Mouse (Mus musculus) testis, adult 2 months (tissue): Measurements from ENCODE around the gene Srms. TPM values are rescaled to one million over a fixed set of nuclear protein-coding genes. Genes with fewer than 3 reads are reported as not detected.

ENCODE experiments used
- H3K27ac ChIP-seq: fragments of 200-500 bp; 2 replicates; pipeline ENCODE4 v1.5.1; 2012; ENCODE audit warnings: low read depth, low read length; ENCODE audit not compliant: control insufficient read depth, insufficient read depth
- H3K27me3 ChIP-seq: fragments of 200-500 bp; 2 replicates; pipeline ENCODE4 v1.6.1; 2012; ENCODE audit warnings: mild to moderate bottlenecking, low read length, moderate library complexity; ENCODE audit not compliant: control insufficient read depth, insufficient read depth
- H3K36me3 ChIP-seq: fragments of 200-500 bp; 2 replicates; pipeline ENCODE4 v1.6.1; 2012; ENCODE audit warnings: mild to moderate bottlenecking, low read length; ENCODE audit not compliant: control insufficient read depth, insufficient read depth
- H3K4me1 ChIP-seq: fragments of 200-500 bp; 2 replicates; pipeline ENCODE4 v1.6.1; 2012; ENCODE audit warnings: low read length; ENCODE audit not compliant: control insufficient read depth, insufficient read depth
- H3K4me3 ChIP-seq: fragments of 200-500 bp; 2 replicates; pipeline ENCODE4 v1.5.1; 2012; ENCODE audit warnings: low read depth, mild to moderate bottlenecking, low read length, moderate library complexity, mixed read lengths; ENCODE audit not compliant: control insufficient read depth
- CTCF ChIP-seq: fragments of 200-500 bp; IDR thresholded peaks from 2 replicates; pipeline ENCODE4 v1.5.1; 2012; ENCODE audit warnings: low read depth, mild to moderate bottlenecking, inconsistent platforms, low read length, moderate library complexity; ENCODE audit not compliant: control insufficient read depth, insufficient read depth, insufficient replicate concordance
- POLR2A ChIP-seq: fragments of 200-500 bp; IDR thresholded peaks from 2 replicates; pipeline ENCODE4 v1.6.1; 2012; ENCODE audit warnings: low read depth, mild to moderate bottlenecking, inconsistent platforms, low read length, moderate library complexity; ENCODE audit not compliant: control insufficient read depth
- polyA plus RNA-seq: library from polyadenylated mRNA; depleted of rRNA; stranded (reverse); fragments of >200 nt; gene quantifications from 2 replicates; pipeline ENCODE4 v1.2.3, GENCODE M21; 2012

Gene Srms
- polyA plus RNA-seq, 1 experiment = 1.4 TPM

- TF ChIP-seq POLR2A = peak; percentile 91; the same call in 1 of the 2 replicates
- no peak for TF ChIP-seq CTCF
- Histone ChIP-seq H3K4me1 (peaks cover 5% of the 10 kb centered on the region), H3K4me3 (peak within 1 kb of the TSS; percentile 91), H3K36me3 (no peaks in the 10 kb centered on the region; the same call in 1 of the 2 replicates), H3K27ac (peak within 1 kb of the TSS; percentile 96), H3K27me3 (no peaks in the 10 kb centered on the region)
Measured at GRCm38 (mm10) chr2:181219538-181220216, 6.7 kb upstream of the Srms start, which contains the start of gene Fndc11. Fndc11 (plus strand) TSS chr2:181220013.

- peaks cover 5% of the 10 kb centered on the region for H3K4me1 ChIP-seq
- no peaks in the 10 kb centered on the region for H3K27me3 ChIP-seq
- H3K4me3 ChIP-seq = peak overlapping the region; percentile 91
- TF ChIP-seq CTCF (no peak), POLR2A (no peak)
- no peaks in the 10 kb centered on the region; the same call in 1 of the 2 replicates for H3K36me3 ChIP-seq
- peak overlapping the region; percentile 96 for H3K27ac ChIP-seq
Measured at GRCm38 (mm10) chr2:181218881-181219485, 6.0 kb upstream of the Srms start.

GRCm38 (mm10) chr2:181216037-181216436 is 3.1 kb upstream of the Srms start:
- TF ChIP-seq POLR2A = no peak
- TF ChIP-seq CTCF = no peak
- no peak overlapping the region; the same call in 1 of the 2 replicates for H3K4me3 ChIP-seq
- no peaks in the 10 kb centered on the region for H3K27me3 ChIP-seq

GRCm38 (mm10) chr2:181212389-181213020 is 480 bp downstream of the Srms start:
- TF ChIP-seq POLR2A (no peak), CTCF (no peak)
- Histone ChIP-seq H3K27ac (peak overlapping the region; percentile 44), H3K4me3 (peak overlapping the region; percentile 86), H3K4me1 (peaks cover 17% of the 10 kb centered on the region), H3K36me3 (no peaks in the 10 kb centered on the region), H3K27me3 (no peaks in the 10 kb centered on the region)

More at GRCm38 (mm10) chr2:181216037-181216436, 3.1 kb upstream of the Srms start:
- H3K4me1 ChIP-seq = peaks cover 22% of the 10 kb centered on the region
- H3K36me3 ChIP-seq = no peaks in the 10 kb centered on the region; the same call in 1 of the 2 replicates
- no peak overlapping the region for H3K27ac ChIP-seq

- no peak overlapping the region for H3K27ac ChIP-seq
- H3K27me3 ChIP-seq = no peaks in the 10 kb centered on the region
- H3K36me3 ChIP-seq = no peaks in the 10 kb centered on the region
- H3K4me3 ChIP-seq = no peak overlapping the region
- no peak for TF ChIP-seq POLR2A
- TF ChIP-seq CTCF = no peak
- peaks cover 9% of the 10 kb centered on the region; the same call in 1 of the 2 replicates for H3K4me1 ChIP-seq
Measured at GRCm38 (mm10) chr2:181206118-181206517, 6.9 kb downstream of the Srms start.

GRCm38 (mm10) chr2:181205678-181206077 is 7.3 kb downstream of the Srms start:
- peaks cover 9% of the 10 kb centered on the region; the same call in 1 of the 2 replicates for H3K4me1 ChIP-seq
- H3K27ac ChIP-seq = no peak overlapping the region
- no peaks in the 10 kb centered on the region for H3K36me3 ChIP-seq
- H3K27me3 ChIP-seq = no peaks in the 10 kb centered on the region
- no peak for TF ChIP-seq CTCF
- no peak for TF ChIP-seq POLR2A
- no peak overlapping the region for H3K4me3 ChIP-seq

GRCm38 (mm10) chr2:181202886-181203285 is 10.1 kb downstream of the Srms start:
- Histone ChIP-seq H3K27ac (no peak overlapping the region), H3K4me3 (no peak overlapping the region), H3K27me3 (no peaks in the 10 kb centered on the region), H3K36me3 (no peaks in the 10 kb centered on the region), H3K4me1 (peaks cover 9% of the 10 kb centered on the region; the same call in 1 of the 2 replicates)
- TF ChIP-seq POLR2A (no peak), CTCF (no peak)
